22 mouse cellular contexts compared by ENCODE assay signal in the genomic region with DNA sequence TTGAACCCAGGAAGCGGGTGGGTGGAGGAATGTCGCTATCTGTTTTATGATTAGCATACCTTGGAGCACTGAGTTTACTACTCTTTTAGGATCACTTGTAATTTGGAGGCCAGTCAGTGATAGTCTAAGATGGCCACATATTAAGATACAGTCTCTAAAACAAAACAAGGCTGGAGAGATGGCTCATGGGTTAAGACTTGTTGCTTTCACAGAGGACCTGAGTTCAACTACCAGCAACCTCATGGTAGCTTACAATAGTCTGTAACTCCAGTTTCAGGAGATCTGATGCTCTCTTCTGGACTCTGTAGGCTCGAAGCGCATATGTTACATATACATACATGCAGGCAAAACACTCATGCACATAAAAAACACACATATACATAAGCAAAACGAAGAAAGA. TPM values are rescaled to one million over a fixed set of nuclear protein-coding genes. Genes with fewer than 3 reads are reported as not detected.
DNase-seq lines count a peak whose midpoint lies in the region; ATAC-seq and TF ChIP-seq lines count a peak whose summit lies in the region.
"Had no signal": no experiment of that assay in that cellular context is flagged by ENCODE, and none has a peak within 500 bp of the region (broad histone marks: within the 10 kb centered on the region; RNA-seq: fewer than 3 reads in every experiment).

No protein-coding gene starts in this region.

- peak; percentile 11 for DNase-seq in forebrain, embryonic 11.5 days (ENCODE audit: low spot score)
- DNase-seq in ES-E14 (ENCODE audit: low read depth, low spot score) (no peak), ZHBTc4 (ENCODE audit: low read depth, low spot score) (peak; percentile 70)
- DNase-seq in cerebellum, postnatal 25 days: no peak
- DNase-seq in T-cell, adult 2 months (ENCODE audit: low spot score): no peak
- DNase-seq: adrenal gland, postnatal 10 days; adrenal gland, postnatal 25 days; B cell, adult 2 months; cerebellum, adult 11 months; cerebellum, adult 18-20 months; cerebellum, adult 8-10 months; cerebellum, adult 9-11 months; cerebellum, postnatal 14 days; forebrain, postnatal 0 days had no signal

- no peak overlapping the region for H3K9ac ChIP-seq in forebrain, embryonic 11.5 days (ENCODE audit: low read length)
- no peak overlapping the region for H3K9ac ChIP-seq in forebrain, embryonic 13.5 days
- H3K9ac ChIP-seq in ES-E14 (ENCODE audit: insufficient read depth, low read depth, low read length, poor library complexity, severe bottlenecking): no peak overlapping the region
- H3K9ac ChIP-seq: embryonic facial prominence, embryonic 12.5 days; forebrain, embryonic 12.5 days; forebrain, embryonic 15.5 days; forebrain, postnatal 0 days had no signal

- 88% methylated on average over 5 of the region's 5 CpGs for whole genome bisulfite sequencing in forebrain, embryonic 11.5 days
- 88% methylated on average over 5 of the region's 5 CpGs for WGBS in forebrain, embryonic 13.5 days

- in situ Hi-C loops in ES-E14 (cut with MboI; ENCODE audit: low sequenced_read_pairs in 2 of 2, unreplicated experiment in 2 of 2): no loop called here

- no peak overlapping the region for H3K27ac ChIP-seq in forebrain, embryonic 11.5 days (ENCODE audit: low read depth, low read length)
- H3K27ac ChIP-seq in forebrain, embryonic 13.5 days: no peak overlapping the region
- H3K27ac ChIP-seq in ES-E14 (ENCODE audit: insufficient read depth, low read depth, low read length, poor library complexity, severe bottlenecking): peak overlapping the region; percentile 76; the same call in 1 of the 2 replicates
- H3K27ac ChIP-seq: embryonic facial prominence, embryonic 10.5 days; embryonic facial prominence, embryonic 12.5 days; forebrain, embryonic 12.5 days; forebrain, embryonic 15.5 days had no signal

- H3K36me3 ChIP-seq in forebrain, embryonic 11.5 days (ENCODE audit: control insufficient read depth, insufficient read depth, low read length): no peaks in the 10 kb centered on the region
- no peaks in the 10 kb centered on the region for H3K36me3 ChIP-seq in forebrain, embryonic 13.5 days (ENCODE audit: poor library complexity, severe bottlenecking)
- H3K36me3 ChIP-seq in ES-E14 (ENCODE audit: control insufficient read depth, insufficient read depth, low read length, poor library complexity, severe bottlenecking): 0 out of 2 replicates have a peak, but pooled peaks cover 2% of the 10 kb centered on the region
- H3K36me3 ChIP-seq: embryonic facial prominence, embryonic 10.5 days; embryonic facial prominence, embryonic 12.5 days; forebrain, embryonic 12.5 days; forebrain, embryonic 15.5 days had no signal

- H3K4me1 ChIP-seq in forebrain, embryonic 11.5 days (replicated peaks; ENCODE audit: control insufficient read depth, insufficient read depth, low read length): no peaks in the 10 kb centered on the region
- 0 out of 2 replicates have a peak, but pooled peaks cover 3% of the 10 kb centered on the region for H3K4me1 ChIP-seq in forebrain, embryonic 13.5 days
- H3K4me1 ChIP-seq in ES-E14 (ENCODE audit: control insufficient read depth in 2 of 2, insufficient read depth in 2 of 2, low read length in 2 of 2, poor library complexity in 1 of 2): peaks cover 8 to 23% of the 10 kb centered on the region in 2 experiments
- H3K4me1 ChIP-seq: embryonic facial prominence, embryonic 12.5 days; forebrain, embryonic 12.5 days; forebrain, embryonic 15.5 days had no signal

- H3K4me2 ChIP-seq in forebrain, embryonic 11.5 days (ENCODE audit: low read depth, low read length, severe bottlenecking): no peak overlapping the region
- H3K4me2 ChIP-seq in forebrain, embryonic 13.5 days: no peak overlapping the region
- H3K4me2 ChIP-seq: embryonic facial prominence, embryonic 12.5 days; forebrain, embryonic 12.5 days; forebrain, embryonic 15.5 days had no signal

- H3K4me3 ChIP-seq in forebrain, embryonic 11.5 days (ENCODE audit: low read depth, low read length): no peak overlapping the region
- H3K4me3 ChIP-seq in forebrain, embryonic 13.5 days: no peak overlapping the region
- no peak overlapping the region for H3K4me3 ChIP-seq in ES-E14 (ENCODE audit: insufficient read depth in 1 of 2, low read depth in 1 of 2, low read length in 2 of 2, poor library complexity in 1 of 2, severe bottlenecking in 1 of 2)
- H3K4me3 ChIP-seq: embryonic facial prominence, embryonic 10.5 days; embryonic facial prominence, embryonic 12.5 days; forebrain, embryonic 12.5 days; forebrain, embryonic 15.5 days had no signal

- no peaks in the 10 kb centered on the region for H3K9me3 ChIP-seq in forebrain, embryonic 11.5 days (ENCODE audit: control insufficient read depth, low read length)
- H3K9me3 ChIP-seq in forebrain, embryonic 13.5 days (replicated peaks): no peaks in the 10 kb centered on the region
- no peaks in the 10 kb centered on the region for H3K9me3 ChIP-seq in ES-E14 (ENCODE audit: control insufficient read depth, insufficient read depth, low read depth, low read length)
- H3K9me3 ChIP-seq: embryonic facial prominence, embryonic 10.5 days; embryonic facial prominence, embryonic 12.5 days; forebrain, embryonic 12.5 days; forebrain, embryonic 15.5 days had no signal

- ATAC-seq in forebrain, embryonic 11.5 days (replicated peaks; ENCODE audit: low FRiP score): no peak
- ATAC-seq in forebrain, embryonic 13.5 days: no peak
- ATAC-seq: activated CD4-positive, CD25-positive, alpha-beta regulatory T cell, adult 4 months; CD4-positive, CD25-positive, alpha-beta regulatory T cell, adult 4 months; forebrain, embryonic 15.5 days; forebrain, postnatal 0 days had no signal

- no peaks in the 10 kb centered on the region for H3K27me3 ChIP-seq in forebrain, embryonic 11.5 days (ENCODE audit: control insufficient read depth, insufficient read depth, low read length)
- H3K27me3 ChIP-seq in forebrain, embryonic 13.5 days: no peaks in the 10 kb centered on the region
- H3K27me3 ChIP-seq: CH12.LX; embryonic facial prominence, embryonic 12.5 days; forebrain, embryonic 12.5 days; forebrain, embryonic 15.5 days had no signal

TF ChIP-seq in ES-E14, 5 proteins besides CTCF, POLR2A, EP300 and RAD21:
- TF ChIP-seq CHD2 (IDR thresholded peaks at IDR 0.05; ENCODE audit: low read depth, low read length) (no peak), ZNF384 (IDR thresholded peaks at IDR 0.05; ENCODE audit: low read depth, low read length) (no peak), HCFC1 (IDR thresholded peaks at IDR 0.05; ENCODE audit: borderline replicate concordance, insufficient read depth, low read length) (no peak), ZC3H11A (IDR thresholded peaks at IDR 0.05; ENCODE audit: borderline replicate concordance, low read depth, low read length) (no peak), MAFK (IDR thresholded peaks at IDR 0.05; ENCODE audit: insufficient read depth, low read depth, low read length) (no peak)

RNA-seq across cellular contexts. Expression of a gene that starts 20.7 kb away (rescaled TPM):
- 122 and 131 TPM in 2 replicates for polyA plus RNA-seq in forebrain, embryonic 11.5 days (2014; fragmentation: Nextera tagmentation; extraction: Ambion mirVana)
- 117 and 133 TPM in 2 replicates for polyA plus RNA-seq in forebrain, embryonic 13.5 days (2015; fragmentation: Nextera tagmentation; extraction: Ambion mirVana)
- total RNA-seq in ES-E14 (2012; rRNA removed): 101 and 126 TPM in 2 replicates

Comparison
In these comparisons a context has a peak if more than half of its experiments do, and no peak if none do; other contexts are left out.
1. DNase-seq: peak in forebrain, embryonic 11.5 days (single experiment) and ZHBTc4 (single experiment); none in ES-E14 (single experiment), cerebellum, postnatal 25 days (0 of 2) and T-cell, adult 2 months (single experiment).